Mouse (Mus musculus) layer of hippocampus, postnatal 10 days (tissue): ENCODE measurements around the gene Gfpt1. TPM values are rescaled to one million over a fixed set of nuclear protein-coding genes. Genes with fewer than 3 reads are reported as not detected.
"Not testable (repeated sequence)": the region's sequence is repeated elsewhere in the genome, so short reads cannot be mapped to it uniquely, and the experiment has no call there.

Source experiments
- DNase-seq, 2 experiments: peaks; one replicate each; pipeline ENCODE4 v3.0.0; 2021; ENCODE audit warnings: low spot score in 2 of 2
- total RNA-seq, 2 experiments: library from RNA; stranded (reverse); gene quantifications; 2 replicates each; pipeline ENCODE4 v1.2.3; 2021

Gfpt1 gene
- total RNA-seq, 2 experiments from 2014 or later = 64.1 to 66.4 TPM

DNA sequence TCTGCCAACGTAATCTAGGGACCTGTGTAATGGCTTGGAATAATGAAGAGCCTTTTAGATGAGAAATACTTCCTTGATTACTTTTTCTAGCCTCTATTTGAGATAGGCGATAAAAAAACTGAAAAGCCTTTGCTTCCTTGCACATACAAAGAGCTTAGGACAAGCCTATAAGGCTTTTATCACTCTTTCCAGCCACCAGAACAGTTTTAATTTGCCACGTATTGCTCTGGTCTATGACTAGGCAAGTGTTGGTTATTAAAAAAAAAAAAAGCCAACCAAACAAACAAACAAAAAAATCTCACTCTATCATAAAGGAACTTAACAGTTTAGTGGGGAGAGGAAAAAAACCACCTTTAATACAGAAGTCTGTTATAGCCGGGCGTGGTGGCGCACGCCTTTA lies 1.2 kb upstream of the Gfpt1 start:
- no peak for DNase-seq

DNA sequence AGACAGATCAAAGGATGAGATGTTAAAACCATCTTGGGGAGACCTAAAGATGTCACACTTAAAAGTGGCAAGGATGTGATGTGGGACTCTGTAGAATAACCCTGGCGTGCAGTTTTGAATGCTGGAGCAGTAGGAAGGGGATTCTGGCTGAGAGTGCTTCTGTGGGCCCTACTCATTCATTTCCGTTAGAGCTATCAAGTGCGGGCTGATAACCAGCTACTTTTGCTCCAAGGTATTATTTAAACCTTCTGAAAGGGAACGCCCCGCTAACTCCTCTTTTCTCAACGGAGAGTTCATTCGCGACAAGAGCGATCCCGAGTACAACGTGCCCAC lies 676 bp upstream of the Gfpt1 start:
- no peak for DNase-seq

DNA sequence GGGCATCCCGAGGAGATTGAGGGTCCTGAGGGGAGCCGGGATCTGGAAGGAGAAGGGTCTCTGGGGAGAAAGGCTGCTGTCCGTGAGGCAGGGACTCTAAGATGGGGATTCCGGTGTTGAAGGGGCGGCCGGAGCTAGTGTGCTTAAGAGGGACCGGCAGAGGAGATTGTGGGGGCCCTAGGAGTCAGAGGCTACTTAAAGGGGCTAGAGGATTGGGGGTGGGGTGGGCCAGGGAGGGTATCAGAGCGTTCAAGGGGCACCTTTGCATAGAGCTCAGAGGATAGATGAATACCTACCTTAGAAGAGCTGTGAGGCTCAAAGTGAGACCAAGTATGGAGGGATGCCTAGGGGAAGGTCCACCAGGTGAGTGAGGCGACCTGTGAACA lies 478 bp downstream of the Gfpt1 start:
- DNase-seq = no peak

DNA sequence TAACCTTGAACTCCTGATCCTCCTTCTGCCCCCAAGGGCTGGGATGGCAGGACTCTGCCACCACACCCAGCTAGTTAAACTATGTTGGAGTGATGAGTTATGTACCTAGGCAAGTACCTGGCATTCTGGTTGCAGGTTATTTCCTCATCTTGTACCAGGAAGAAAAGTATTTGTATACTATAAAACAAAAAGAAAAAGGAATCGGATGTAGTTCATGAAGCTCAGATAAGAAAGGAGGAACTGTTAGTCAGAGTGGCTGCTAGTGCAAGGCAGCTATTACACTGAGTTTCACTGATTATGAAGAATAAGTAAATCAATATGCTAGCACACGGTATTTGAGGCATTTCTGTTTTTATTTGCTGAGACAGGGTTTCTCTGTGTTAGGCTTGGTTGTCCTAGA lies 2.2 kb downstream of the Gfpt1 start:
- DNase-seq = no peak

DNA sequence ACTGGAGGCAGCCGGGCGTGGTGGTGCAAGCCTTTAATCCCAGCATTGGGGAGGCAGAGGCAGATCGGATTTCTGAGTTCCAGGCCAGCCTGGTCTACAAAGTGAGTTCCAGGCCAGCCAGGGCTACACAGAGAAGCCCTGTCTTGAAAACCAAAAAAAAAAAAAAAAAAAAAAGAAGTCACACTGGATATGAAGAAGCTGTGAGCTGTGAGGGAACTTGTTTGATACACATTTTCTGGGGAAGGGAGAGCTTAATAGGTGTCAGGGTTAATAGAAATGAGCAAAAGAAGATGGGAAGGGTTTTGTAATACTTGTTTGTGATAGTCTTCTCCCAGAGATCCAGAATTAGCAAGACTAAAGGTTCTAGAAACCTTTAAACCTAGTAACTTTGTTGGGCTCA lies 2.9 kb downstream of the Gfpt1 start:
- DNase-seq = no peak

DNA sequence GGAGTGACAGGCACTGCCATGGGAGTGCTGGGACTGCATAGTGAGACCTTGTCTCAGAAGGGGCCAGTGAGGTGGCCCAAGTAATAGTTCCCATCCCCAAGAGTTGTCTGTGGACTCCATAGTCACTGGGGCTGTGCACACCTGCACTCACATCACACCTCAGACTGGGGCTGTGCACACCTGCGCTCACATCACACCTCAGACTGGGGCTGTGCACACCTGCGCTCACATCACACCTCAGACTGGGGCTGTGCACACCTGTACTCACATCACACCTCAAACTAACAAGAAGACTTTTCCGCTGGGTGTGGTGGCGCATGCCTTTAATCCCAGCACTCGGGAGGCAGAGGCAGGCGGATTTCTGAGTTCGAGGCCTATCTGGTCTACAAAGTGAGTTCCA lies 6.1 kb downstream of the Gfpt1 start:
- not testable (repeated sequence) for DNase-seq

DNA sequence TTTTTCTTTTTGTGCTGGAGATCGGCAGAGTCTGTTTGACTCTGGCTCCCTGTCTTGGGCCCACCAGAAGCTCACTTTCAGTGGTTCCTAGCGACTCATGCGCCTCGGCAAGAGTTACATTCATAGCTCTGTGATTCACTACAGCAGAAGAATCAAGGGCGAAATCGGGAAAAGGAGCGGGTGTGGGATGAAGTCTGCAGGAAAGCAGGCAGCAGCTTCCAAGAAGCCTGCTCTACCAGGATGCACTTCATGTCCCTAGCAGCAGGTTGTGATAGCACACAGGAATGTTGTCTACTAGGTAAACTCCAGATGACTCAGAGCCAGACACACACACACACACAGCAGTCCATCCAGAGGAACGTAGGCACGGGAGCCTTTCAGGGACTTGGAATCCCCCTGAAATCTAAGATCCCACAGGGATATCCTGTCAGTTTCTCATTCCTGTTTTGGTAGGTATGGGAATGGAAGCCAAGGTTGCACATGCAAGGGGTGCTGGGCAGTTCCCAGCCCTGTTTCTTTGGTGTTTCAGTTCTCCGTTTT lies 9.3 kb downstream of the Gfpt1 start:
- no peak for DNase-seq

DNA sequence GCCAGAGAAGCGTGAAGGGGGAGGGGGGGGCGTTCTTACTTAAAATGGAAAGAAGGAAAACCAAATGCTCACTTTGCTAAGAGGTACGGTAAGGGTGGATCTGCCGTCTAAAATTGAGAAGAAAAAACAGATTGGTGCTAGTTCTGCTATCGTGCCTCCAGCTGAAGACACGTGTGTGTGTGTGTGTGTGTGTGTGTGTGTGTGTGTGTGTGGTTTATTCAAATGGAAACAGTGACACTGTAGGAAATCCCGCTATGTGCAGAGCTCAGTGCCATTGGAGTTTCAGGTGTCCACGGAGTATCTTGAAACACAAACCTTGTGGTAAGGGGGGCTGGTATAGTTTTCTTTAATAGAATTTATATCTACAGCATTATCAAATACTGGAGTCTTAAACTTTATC lies 11.5 kb downstream of the Gfpt1 start:
- no peak for DNase-seq

DNA sequence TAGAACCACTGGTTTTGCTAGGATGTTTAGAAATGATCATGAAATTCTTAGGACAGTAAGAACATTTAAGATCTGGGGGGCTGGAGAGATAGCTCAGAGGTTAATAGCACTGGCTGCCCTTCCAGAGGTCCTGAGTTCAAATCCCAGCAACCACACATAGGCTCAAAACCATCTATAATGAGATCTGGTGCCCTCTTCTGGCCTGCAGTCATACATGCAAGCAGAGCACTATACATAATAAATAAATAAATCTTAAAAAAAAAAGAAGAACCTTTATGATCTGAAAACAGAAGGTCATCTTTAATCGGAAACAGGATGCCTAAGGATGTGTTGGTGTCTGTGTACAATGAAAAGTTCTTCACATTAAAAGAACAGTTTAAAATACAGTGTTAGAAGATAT lies 17.1 kb downstream of the Gfpt1 start:
- no peak for DNase-seq

DNA sequence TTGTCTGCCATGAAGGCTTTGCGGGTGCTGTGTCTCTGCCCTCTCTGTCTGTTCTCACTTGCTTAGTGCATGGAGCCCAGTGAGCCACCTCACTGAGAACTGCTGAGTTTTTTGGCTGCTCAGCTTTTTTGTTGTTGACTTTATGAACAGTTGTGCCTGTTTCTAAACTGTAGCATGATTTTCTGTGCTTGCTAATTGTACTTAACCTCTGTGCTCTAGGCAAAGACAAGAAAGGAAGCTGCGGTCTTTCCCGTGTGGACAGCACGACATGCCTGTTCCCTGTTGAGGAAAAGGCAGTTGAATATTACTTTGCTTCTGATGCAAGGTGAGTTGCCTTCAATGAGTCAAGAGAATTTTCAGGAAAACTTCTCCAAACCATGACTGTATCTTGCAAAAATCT lies 20.9 kb downstream of the Gfpt1 start:
- DNase-seq = no peak

DNA sequence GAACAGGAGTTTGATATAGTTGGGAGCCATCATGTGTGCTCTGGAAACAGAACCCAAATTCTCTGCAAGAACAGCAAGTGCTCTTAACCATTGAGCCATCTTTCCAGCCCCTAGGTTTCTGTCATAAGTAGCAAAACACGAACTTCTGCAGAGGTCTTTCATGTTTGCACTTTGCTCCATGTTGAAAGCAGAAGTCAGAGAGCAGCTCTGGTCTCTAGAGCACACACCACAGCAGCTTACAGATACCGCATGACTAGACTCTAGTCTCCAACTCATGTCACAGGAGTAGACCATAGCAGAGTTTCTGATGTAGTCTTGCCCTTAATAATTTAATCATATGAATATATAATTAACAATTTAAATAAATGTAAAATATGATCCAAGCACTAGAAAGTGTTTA lies 25.6 kb downstream of the Gfpt1 start:
- DNase-seq = no peak

DNA sequence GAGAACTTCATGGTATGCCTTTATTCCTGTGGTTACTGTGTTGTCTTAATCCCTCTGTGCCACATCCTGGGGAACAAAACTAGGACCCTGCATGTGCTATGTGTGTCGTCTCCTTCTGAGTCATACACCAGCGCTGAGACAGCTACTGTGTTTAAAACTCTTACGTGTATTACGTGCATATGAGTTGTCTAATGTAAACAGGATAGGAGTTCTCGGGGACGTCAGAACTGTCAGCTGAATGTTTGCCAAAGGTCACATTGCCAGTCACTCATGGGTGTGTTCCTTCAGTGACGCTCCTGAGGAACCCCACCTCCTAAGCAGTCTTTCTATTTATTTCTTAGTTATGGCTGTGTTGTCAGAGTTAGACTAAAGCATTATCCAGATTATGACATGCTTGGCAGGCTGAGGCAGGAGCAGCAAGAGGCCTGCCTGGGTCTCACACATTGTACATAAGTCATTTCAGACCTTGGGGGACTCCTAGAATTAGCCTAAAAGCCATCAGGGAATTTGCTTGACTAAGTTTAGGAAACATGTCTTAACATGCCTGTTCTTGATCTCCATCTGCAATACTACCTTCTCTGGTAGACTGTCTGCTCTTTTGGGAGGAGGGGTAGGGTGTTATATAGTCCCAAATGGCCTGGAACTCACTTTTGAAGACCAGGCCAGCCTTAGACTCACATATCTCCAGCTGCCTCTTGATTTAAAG lies 26.7 kb downstream of the Gfpt1 start:
- DNase-seq = no peak

DNA sequence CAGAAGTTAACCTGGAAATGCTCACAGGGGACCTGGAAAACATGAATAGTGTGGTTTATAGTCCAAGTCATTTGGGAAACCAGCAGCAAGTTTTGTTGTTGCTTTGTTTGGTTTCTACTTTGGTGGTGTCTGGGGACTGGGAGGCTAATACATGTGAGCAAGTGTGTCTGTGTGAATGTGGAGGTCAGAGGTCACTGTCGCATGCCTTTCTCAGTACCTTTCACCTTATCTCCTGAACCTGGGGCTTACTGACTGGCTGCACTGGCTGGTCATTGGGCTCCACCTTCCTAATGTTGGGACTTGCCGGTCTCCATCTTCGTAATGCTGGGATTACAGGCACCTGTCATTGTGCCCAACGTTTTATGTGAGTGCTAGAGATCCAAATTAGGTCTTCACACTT lies 28.0 kb downstream of the Gfpt1 start:
- no peak for DNase-seq

DNA sequence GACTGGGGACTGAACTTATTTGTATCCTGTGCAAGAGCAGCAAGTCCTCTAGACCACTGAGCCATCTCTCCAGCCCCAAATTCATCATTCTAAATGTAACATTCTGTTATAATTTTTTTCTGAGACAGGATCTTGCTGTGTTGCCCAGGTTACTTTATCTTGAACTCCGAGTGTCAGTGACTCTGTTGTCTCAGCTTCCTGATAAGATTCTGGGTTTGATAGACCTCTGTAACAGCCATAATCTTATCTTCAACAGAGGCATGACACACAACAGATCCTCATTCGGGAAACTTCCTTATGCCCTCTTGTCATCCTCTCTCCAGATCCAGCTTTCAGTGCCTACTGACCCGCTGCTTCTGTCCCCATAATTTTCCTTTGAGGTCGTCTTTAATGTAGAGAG lies 30.1 kb downstream of the Gfpt1 start:
- DNase-seq = no peak

DNA sequence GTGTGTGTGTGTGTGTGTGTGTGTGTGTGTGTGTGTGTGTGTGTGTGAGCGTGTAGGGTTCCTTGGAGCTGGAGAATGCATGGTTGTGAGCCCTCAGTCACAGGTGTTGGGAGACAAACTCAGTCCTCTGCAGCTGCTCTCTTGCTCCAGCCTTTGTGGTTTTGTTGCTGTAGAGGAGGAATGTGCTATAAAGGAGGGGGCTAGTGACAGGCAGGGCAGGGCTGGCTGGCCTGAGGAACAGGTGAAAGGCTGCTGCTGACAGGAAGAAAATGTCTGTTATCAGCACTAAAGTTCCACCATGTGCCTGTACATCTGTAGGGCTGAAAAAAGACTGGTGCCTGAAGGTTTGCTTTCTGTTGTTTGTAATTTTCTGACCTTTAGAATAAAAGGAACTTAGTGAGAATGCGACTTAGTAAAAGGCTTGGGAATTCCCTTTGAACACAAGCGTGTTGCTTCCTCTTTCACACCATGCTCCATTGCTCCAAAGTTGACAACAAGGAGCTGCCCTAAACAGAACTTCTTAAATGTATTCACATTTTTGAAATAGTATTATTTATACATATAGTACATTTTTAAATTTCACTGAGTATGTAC lies 32.5 kb downstream of the Gfpt1 start:
- no peak for DNase-seq

DNA sequence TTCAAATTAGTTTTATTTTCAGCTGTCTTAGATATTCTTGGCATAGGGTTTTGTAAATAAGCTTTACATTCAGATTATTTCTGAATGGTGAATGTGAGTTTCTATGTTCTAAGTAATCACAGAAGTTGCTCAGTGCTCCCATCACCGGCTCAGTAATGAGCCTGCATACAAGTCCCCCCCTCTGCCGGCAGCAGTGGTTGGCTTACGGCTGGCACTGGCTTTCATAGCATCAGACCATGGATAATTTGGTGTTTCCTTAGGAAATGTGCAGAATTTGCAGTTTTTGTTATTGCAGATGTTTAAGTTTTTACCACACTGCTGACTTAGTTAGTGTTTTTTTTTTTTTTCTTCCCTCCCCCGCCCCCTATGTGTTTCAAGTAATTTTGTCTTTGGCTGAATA lies 36.8 kb downstream of the Gfpt1 start:
- no peak for DNase-seq

DNA sequence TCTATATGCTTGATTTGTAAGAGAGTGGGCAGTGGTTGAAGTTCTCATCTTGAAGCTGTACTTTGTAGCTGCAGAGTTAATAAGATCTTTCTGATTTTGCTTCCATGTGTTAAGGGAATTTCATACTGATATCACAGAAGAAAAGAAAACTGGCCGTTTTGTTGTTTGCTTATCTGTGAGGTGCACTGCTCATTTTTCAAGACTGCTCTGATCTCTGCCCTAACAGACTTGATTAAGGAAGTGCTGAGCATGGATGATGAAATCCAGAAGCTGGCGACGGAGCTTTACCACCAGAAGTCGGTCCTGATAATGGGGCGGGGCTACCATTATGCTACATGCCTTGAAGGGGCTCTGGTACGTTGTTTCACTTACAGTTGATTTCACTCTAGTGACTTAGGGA lies 42.4 kb downstream of the Gfpt1 start:
- no peak for DNase-seq

DNA sequence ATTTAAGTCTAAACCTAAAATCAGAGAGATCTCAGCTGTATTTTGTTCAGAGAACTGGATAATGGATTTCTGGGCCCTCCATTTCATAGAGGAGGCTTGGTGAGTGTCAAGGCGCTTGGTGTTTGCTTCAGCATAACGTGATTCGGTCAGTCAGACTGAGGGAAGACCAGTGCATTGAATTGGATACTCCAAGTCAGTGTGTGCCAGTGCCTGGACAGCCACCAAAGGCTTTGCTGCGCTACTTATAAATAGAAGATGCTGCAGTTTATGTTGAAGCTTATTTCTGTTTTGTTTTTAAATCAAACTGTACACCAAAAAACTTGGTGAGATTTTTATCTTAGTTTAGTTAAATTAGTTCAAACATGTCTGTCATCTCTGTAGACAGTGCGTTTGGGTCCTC lies 45.7 kb downstream of the Gfpt1 start:
- no peak for DNase-seq

DNA sequence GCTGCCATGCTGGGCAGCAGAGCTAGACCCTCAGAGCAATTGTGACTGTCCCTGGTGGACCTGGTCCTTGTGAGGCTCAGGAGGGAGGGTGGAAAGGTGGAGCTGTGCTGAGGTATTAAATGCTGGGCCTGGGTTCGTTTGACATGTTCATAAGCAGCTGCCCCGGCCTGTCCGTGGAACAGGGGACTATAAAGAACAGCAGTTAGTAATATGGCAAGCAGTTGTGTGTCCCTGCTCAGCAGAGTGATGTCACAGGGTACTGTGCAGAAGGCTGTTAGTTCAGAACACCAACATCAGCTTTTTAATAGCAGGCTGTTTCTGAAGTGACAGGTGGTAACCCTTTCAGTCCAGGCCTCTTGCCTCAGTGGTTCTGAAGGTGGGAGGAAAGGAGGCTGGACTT lies 48.2 kb downstream of the Gfpt1 start:
- DNase-seq = no peak

DNA sequence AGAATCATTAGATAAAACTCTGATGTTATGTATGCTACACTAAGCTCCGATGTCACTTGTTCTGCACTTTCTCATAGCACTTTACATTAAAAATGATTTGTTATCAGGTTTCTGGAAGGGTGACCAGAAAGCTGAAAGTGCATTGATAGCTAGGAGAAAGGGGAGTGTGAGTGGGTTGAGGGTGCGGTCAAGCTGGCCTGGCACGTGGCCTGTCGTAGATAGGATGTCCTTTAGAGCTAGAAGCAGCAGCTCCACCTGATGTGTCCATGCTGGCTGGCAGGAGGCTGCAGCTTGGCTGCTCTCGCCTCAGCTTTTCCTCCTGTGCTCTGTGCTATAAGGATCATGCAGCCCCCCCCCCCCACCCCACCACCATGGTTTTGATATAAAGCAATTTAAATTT lies 49.8 kb downstream of the Gfpt1 start:
- no peak for DNase-seq

DNA sequence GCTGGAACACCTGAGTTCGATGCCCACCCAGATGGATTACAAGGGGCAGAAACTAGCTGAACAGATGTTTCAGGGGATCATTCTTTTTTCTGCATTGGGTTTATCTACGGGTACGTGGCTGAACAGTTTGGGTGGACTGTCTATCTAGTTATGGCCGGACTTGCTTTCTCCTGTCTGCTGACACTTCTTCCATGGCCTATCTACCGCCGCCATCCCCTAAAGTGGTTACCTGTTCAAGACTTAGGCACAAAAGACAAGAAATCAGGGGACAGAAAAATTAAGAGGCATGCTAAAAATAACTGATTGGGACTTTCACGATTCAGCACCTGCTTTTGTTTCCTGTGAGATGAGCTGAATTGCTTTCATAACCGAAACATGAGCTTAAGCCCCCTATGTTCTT lies 51.0 kb downstream of the Gfpt1 start:
- not testable (repeated sequence) for DNase-seq

DNA sequence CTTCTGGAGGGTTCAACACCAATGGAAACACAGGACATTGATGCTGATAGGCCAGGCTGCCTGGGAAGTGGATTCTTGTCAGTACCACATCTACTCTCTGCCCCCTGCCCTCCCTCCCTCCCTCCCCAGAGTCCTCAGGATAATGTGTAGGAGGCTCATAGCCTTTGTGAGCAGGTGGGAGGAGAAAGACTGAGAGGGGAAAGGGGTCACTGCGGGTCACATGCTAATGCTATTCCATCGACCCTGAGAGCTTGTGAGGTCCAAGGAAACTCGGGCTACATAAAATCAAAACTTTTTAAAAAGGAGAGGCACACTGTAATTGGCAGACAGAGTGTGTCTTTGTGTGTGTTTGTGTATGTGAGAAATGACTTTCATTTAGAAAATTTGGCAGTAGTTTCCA lies 56.6 kb downstream of the Gfpt1 start:
- DNase-seq = no peak

DNA sequence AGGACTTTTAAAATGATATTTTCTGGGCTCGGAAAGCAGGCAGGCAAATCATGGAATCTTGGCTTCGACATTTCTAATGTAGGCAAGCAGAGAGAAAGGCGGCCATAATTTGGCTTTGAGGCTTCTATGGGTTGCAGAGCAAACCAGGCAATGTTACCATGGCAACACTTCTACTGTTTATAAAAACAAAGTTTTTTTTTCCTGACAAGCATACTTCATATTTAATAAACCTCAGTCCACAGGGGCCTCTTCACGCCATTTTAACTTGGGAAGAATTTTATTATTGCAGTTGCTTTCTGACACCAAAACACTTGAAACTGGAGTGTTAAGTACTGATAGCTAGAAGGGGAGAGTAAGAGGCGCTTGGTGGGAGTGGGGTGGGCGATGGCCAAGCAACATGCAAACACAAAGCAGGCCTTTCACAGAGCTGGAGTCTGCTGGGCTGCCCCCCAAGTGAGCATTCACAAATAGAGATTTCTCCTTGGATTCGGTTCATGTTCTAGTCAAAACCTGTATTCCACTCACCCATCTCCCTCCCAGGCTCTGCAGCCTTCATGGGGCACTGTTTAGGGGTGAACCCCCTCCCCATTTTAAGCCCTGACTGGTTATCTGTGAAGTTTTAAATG lies 57.1 kb downstream of the Gfpt1 start:
- peak; percentile 40 to 47 for DNase-seq
